Mouse (Mus musculus): Measurements from ENCODE around the gene Mobp. TPM values are rescaled to one million over a fixed set of nuclear protein-coding genes. Genes with fewer than 3 reads are reported as not detected.
A peak's percentile ranks its signal among the peaks of the same experiment; 100 is the strongest.

Gene Mobp
- polyA plus RNA-seq, 1 experiment from 2014 or later: 0.07 TPM

- Histone ChIP-seq H3K27ac (ENCODE audit: low read length) (no peak overlapping the region), H3K4me3 (ENCODE audit: low read length) (no peak overlapping the region), H3K27me3 (ENCODE audit: control insufficient read depth, insufficient read depth, low read length) (no peaks in the 10 kb centered on the region), H3K9me3 (replicated peaks; ENCODE audit: control insufficient read depth, low read length) (no peaks in the 10 kb centered on the region), H3K4me1 (ENCODE audit: control insufficient read depth, insufficient read depth, low read length) (peaks cover 13% of the 10 kb centered on the region), H3K36me3 (ENCODE audit: control insufficient read depth, insufficient read depth) (peaks cover 36% of the 10 kb centered on the region), H3K9ac (ENCODE audit: low read length) (no peak overlapping the region), H3K4me2 (ENCODE audit: low read depth, low read length) (no peak overlapping the region)
- 37% methylated on average over 8 of the region's 8 CpGs for WGBS
- ATAC-seq (replicated peaks; ENCODE audit: extremely low read depth, insufficient read depth, low FRiP score): no peak
Measured at GRCm38 (mm10) chr9:120132980-120133754, 16.3 kb upstream of the Mobp start.

- no peak for ATAC-seq (replicated peaks; ENCODE audit: extremely low read depth, insufficient read depth, low FRiP score)
- 44% methylated on average over 6 of the region's 6 CpGs for WGBS
- H3K27ac ChIP-seq (ENCODE audit: low read length): no peak overlapping the region
- no peak overlapping the region for H3K4me3 ChIP-seq (ENCODE audit: low read length)
- peaks cover 36% of the 10 kb centered on the region for H3K36me3 ChIP-seq (ENCODE audit: control insufficient read depth, insufficient read depth)
- H3K9me3 ChIP-seq (replicated peaks; ENCODE audit: control insufficient read depth, low read length): no peaks in the 10 kb centered on the region
- no peak overlapping the region for H3K4me2 ChIP-seq (ENCODE audit: low read depth, low read length)
- H3K4me1 ChIP-seq (ENCODE audit: control insufficient read depth, insufficient read depth, low read length): peaks cover 8% of the 10 kb centered on the region
- H3K27me3 ChIP-seq (ENCODE audit: control insufficient read depth, insufficient read depth, low read length): no peaks in the 10 kb centered on the region
- no peak overlapping the region for H3K9ac ChIP-seq (ENCODE audit: low read length)
Measured at GRCm38 (mm10) chr9:120133755-120134475, 15.6 kb upstream of the Mobp start.

- Histone ChIP-seq H3K4me2 (ENCODE audit: low read depth, low read length) (no peak overlapping the region), H3K27ac (ENCODE audit: low read length) (no peak overlapping the region), H3K4me1 (ENCODE audit: control insufficient read depth, insufficient read depth, low read length) (0 out of 2 replicates have a peak, but pooled peaks cover 2% of the 10 kb centered on the region), H3K9ac (ENCODE audit: low read length) (no peak overlapping the region), H3K36me3 (ENCODE audit: control insufficient read depth, insufficient read depth) (peaks cover 29% of the 10 kb centered on the region), H3K9me3 (replicated peaks; ENCODE audit: control insufficient read depth, low read length) (no peaks in the 10 kb centered on the region), H3K4me3 (ENCODE audit: low read length) (no peak overlapping the region), H3K27me3 (ENCODE audit: control insufficient read depth, insufficient read depth, low read length) (no peaks in the 10 kb centered on the region)
- no peak for ATAC-seq (replicated peaks; ENCODE audit: extremely low read depth, insufficient read depth, low FRiP score)
- WGBS: 74% methylated on average over 13 of the region's 13 CpGs
Measured at GRCm38 (mm10) chr9:120134529-120135160, 14.9 kb upstream of the Mobp start.

- no peak overlapping the region for H3K4me2 ChIP-seq (ENCODE audit: low read depth, low read length)
- H3K9ac ChIP-seq (ENCODE audit: low read length): no peak overlapping the region
- ATAC-seq (replicated peaks; ENCODE audit: extremely low read depth, insufficient read depth, low FRiP score): no peak
- H3K27me3 ChIP-seq (ENCODE audit: control insufficient read depth, insufficient read depth, low read length): no peaks in the 10 kb centered on the region
- H3K4me3 ChIP-seq (ENCODE audit: low read length): no peak overlapping the region
- no peak overlapping the region for H3K27ac ChIP-seq (ENCODE audit: low read length)
- H3K36me3 ChIP-seq (ENCODE audit: control insufficient read depth, insufficient read depth): peaks cover 23% of the 10 kb centered on the region
- WGBS: 84% methylated on average over 11 of the region's 11 CpGs
- no peaks in the 10 kb centered on the region for H3K9me3 ChIP-seq (replicated peaks; ENCODE audit: control insufficient read depth, low read length)
- no peaks in the 10 kb centered on the region for H3K4me1 ChIP-seq (ENCODE audit: control insufficient read depth, insufficient read depth, low read length)
Measured at GRCm38 (mm10) chr9:120135454-120135853, 14.1 kb upstream of the Mobp start.

GRCm38 (mm10) chr9:120140652-120141051 is 8.9 kb upstream of the Mobp start:
- Histone ChIP-seq H3K4me2 (ENCODE audit: low read depth, low read length) (no peak overlapping the region), H3K9me3 (replicated peaks; ENCODE audit: control insufficient read depth, low read length) (no peaks in the 10 kb centered on the region), H3K4me1 (ENCODE audit: control insufficient read depth, insufficient read depth, low read length) (no peaks in the 10 kb centered on the region), H3K27me3 (ENCODE audit: control insufficient read depth, insufficient read depth, low read length) (no peaks in the 10 kb centered on the region), H3K36me3 (ENCODE audit: control insufficient read depth, insufficient read depth) (no peaks in the 10 kb centered on the region), H3K4me3 (ENCODE audit: low read length) (no peak overlapping the region), H3K9ac (ENCODE audit: low read length) (no peak overlapping the region), H3K27ac (ENCODE audit: low read length) (no peak overlapping the region)
- ATAC-seq (replicated peaks; ENCODE audit: extremely low read depth, insufficient read depth, low FRiP score): peak; percentile 70
- WGBS: 8% methylated on average over 4 of the region's 4 CpGs

- H3K4me3 ChIP-seq (ENCODE audit: low read length): no peak overlapping the region
- no peaks in the 10 kb centered on the region for H3K27me3 ChIP-seq (ENCODE audit: control insufficient read depth, insufficient read depth, low read length)
- H3K4me2 ChIP-seq (ENCODE audit: low read depth, low read length): no peak overlapping the region
- H3K27ac ChIP-seq (ENCODE audit: low read length): no peak overlapping the region
- H3K9ac ChIP-seq (ENCODE audit: low read length): no peak overlapping the region
- no peaks in the 10 kb centered on the region for H3K36me3 ChIP-seq (ENCODE audit: control insufficient read depth, insufficient read depth)
- no peaks in the 10 kb centered on the region for H3K9me3 ChIP-seq (replicated peaks; ENCODE audit: control insufficient read depth, low read length)
- 80% methylated on average over 13 of the region's 13 CpGs for WGBS
- ATAC-seq (replicated peaks; ENCODE audit: extremely low read depth, insufficient read depth, low FRiP score): no peak
- no peaks in the 10 kb centered on the region for H3K4me1 ChIP-seq (ENCODE audit: control insufficient read depth, insufficient read depth, low read length)
Measured at GRCm38 (mm10) chr9:120144474-120144873, 5.0 kb upstream of the Mobp start.

GRCm38 (mm10) chr9:120151152-120151551 is 1.6 kb downstream of the Mobp start:
- H3K27me3 ChIP-seq (ENCODE audit: control insufficient read depth, insufficient read depth, low read length): no peaks in the 10 kb centered on the region
- H3K4me2 ChIP-seq (ENCODE audit: low read depth, low read length): no peak overlapping the region
- no peak overlapping the region for H3K9ac ChIP-seq (ENCODE audit: low read length)
- no peak overlapping the region for H3K4me3 ChIP-seq (ENCODE audit: low read length)
- H3K9me3 ChIP-seq (replicated peaks; ENCODE audit: control insufficient read depth, low read length): no peaks in the 10 kb centered on the region
- H3K27ac ChIP-seq (ENCODE audit: low read length): no peak overlapping the region
- no peak for ATAC-seq (replicated peaks; ENCODE audit: extremely low read depth, insufficient read depth, low FRiP score)
- H3K4me1 ChIP-seq (ENCODE audit: control insufficient read depth, insufficient read depth, low read length): no peaks in the 10 kb centered on the region
- 65% methylated on average over 5 of the region's 5 CpGs for WGBS
- H3K36me3 ChIP-seq (ENCODE audit: control insufficient read depth, insufficient read depth): no peaks in the 10 kb centered on the region

- H3K4me2 ChIP-seq (ENCODE audit: low read depth, low read length): no peak overlapping the region
- no peaks in the 10 kb centered on the region for H3K9me3 ChIP-seq (replicated peaks; ENCODE audit: control insufficient read depth, low read length)
- no peak for ATAC-seq (replicated peaks; ENCODE audit: extremely low read depth, insufficient read depth, low FRiP score)
- no peaks in the 10 kb centered on the region for H3K36me3 ChIP-seq (ENCODE audit: control insufficient read depth, insufficient read depth)
- no peaks in the 10 kb centered on the region for H3K27me3 ChIP-seq (ENCODE audit: control insufficient read depth, insufficient read depth, low read length)
- H3K27ac ChIP-seq (ENCODE audit: low read length): no peak overlapping the region
- 76% methylated on average over 12 of the region's 12 CpGs for WGBS
- H3K4me3 ChIP-seq (ENCODE audit: low read length): no peak overlapping the region
- no peaks in the 10 kb centered on the region for H3K4me1 ChIP-seq (ENCODE audit: control insufficient read depth, insufficient read depth, low read length)
- no peak overlapping the region for H3K9ac ChIP-seq (ENCODE audit: low read length)
Measured at GRCm38 (mm10) chr9:120151906-120152399, 2.4 kb downstream of the Mobp start.

- Histone ChIP-seq H3K36me3 (ENCODE audit: control insufficient read depth, insufficient read depth) (no peaks in the 10 kb centered on the region), H3K27ac (ENCODE audit: low read length) (no peak overlapping the region), H3K4me1 (ENCODE audit: control insufficient read depth, insufficient read depth, low read length) (no peaks in the 10 kb centered on the region), H3K4me2 (ENCODE audit: low read depth, low read length) (no peak overlapping the region), H3K9ac (ENCODE audit: low read length) (no peak overlapping the region), H3K27me3 (ENCODE audit: control insufficient read depth, insufficient read depth, low read length) (no peaks in the 10 kb centered on the region), H3K9me3 (replicated peaks; ENCODE audit: control insufficient read depth, low read length) (no peaks in the 10 kb centered on the region), H3K4me3 (ENCODE audit: low read length) (no peak overlapping the region)
- WGBS: 38% methylated on average over 4 of the region's 4 CpGs
- no peak for ATAC-seq (replicated peaks; ENCODE audit: extremely low read depth, insufficient read depth, low FRiP score)
Measured at GRCm38 (mm10) chr9:120158047-120158446, 8.5 kb downstream of the Mobp start.
